Mouse (Mus musculus) kidney, embryonic 16.5 days (tissue): ENCODE measurements around the gene Gabpb2. TPM values are rescaled to one million over a fixed set of nuclear protein-coding genes. Genes with fewer than 3 reads are reported as not detected.

Experiments used
- ATAC-seq: fragments of 200-750 bp; cut with Nextera tagmentation; 2 replicates; pipeline ENCODE4 v1.8.0; 2017; ENCODE audit warnings: moderate TSS enrichment; ENCODE audit not compliant: low FRiP score, low TSS enrichment
- H3K27ac ChIP-seq: fragments of 300-500 bp; sonication (generic); 2 replicates; pipeline ENCODE4 v1.5.1; 2014; ENCODE audit warnings: low read length
- H3K27me3 ChIP-seq: fragments of 300-500 bp; sonication (generic); 2 replicates; pipeline ENCODE4 v1.6.1; 2014; ENCODE audit warnings: low read length, control low read depth, mixed read lengths; ENCODE audit not compliant: insufficient read depth
- H3K36me3 ChIP-seq: fragments of 300-500 bp; sonication (generic); 2 replicates; pipeline ENCODE4 v1.6.1; 2014; ENCODE audit warnings: low read length, control low read depth, mixed read lengths; ENCODE audit not compliant: insufficient read depth
- H3K4me1 ChIP-seq: fragments of 300-500 bp; sonication (generic); 2 replicates; pipeline ENCODE4 v1.6.1; 2014; ENCODE audit warnings: low read length, control low read depth, mixed read lengths; ENCODE audit not compliant: insufficient read depth
- H3K4me2 ChIP-seq: fragments of 300-500 bp; sonication (generic); replicated peaks from 2 replicates; pipeline ENCODE4 v1.6.1; 2014; ENCODE audit warnings: low read depth, low read length
- H3K4me3 ChIP-seq: fragments of 300-500 bp; sonication (generic); 2 replicates; pipeline ENCODE4 v1.5.1; 2014; ENCODE audit warnings: mild to moderate bottlenecking, low read length
- H3K9ac ChIP-seq: fragments of 300-500 bp; sonication (generic); replicated peaks from 2 replicates; pipeline ENCODE4 v1.6.1; 2014; ENCODE audit warnings: low read length
- H3K9me3 ChIP-seq: fragments of 300-500 bp; sonication (generic); 2 replicates; pipeline ENCODE4 v1.6.1; 2016; ENCODE audit warnings: low read length, control low read depth
- WGBS: fragments of 180-500 bp; shearing (Covaris S2); extraction: QIAGEN DNeasy Blood & Tissue Kit; methylation state at CpG from one replicate; pipeline ENCODE4 v1.1.7; 2014; 5-methylcytosine and 5-hydroxymethylcytosine counted together
- polyA plus RNA-seq: library from polyadenylated mRNA; unstranded; fragments of >200 nt; fragmentation: Nextera tagmentation; extraction: Ambion mirVana; gene quantifications from 2 replicates; pipeline ENCODE4 v1.2.1, GENCODE M21; 2015

Gabpb2 gene
- polyA plus RNA-seq, 1 experiment from 2014 or later = 8.8 TPM

DNA sequence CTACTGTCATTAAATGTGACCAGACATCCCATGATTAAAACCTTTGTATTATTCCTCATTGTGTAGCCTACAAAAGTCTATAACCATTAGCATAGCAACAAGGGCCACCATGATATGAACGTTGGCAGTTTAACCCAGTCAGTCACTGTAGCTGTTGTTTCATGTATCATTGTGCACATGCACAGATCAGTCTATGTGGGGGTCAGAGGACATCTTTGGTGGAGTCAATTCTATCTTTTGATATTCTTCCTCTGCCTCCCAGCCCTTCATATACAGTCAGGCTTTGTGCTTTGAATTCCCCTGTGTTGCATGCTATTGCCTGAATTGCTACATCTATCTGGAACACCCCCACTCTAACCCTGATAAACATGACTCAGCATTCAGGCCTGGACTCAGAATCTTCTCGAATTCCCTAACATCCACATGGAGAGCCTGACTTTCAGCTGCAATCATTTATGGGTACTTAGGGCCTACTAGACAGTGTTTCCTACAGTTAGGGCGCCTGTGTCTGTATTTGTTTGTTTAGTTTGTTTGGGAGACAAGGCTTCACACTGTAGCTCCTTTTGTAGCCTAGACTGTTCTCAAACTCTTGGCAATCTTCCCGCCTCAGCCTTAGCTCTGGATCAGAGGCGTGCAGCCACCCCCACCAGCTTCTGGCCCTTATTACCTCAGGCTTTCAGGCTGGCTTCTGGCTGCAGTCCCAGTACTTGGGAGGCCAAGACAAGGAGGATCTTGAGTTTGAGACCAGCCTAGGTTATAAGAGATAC lies 28.9 kb upstream of the Gabpb2 start:
- Histone ChIP-seq H3K9ac (no peak overlapping the region), H3K4me2 (no peak overlapping the region), H3K36me3 (0 out of 2 replicates have a peak, but pooled peaks cover 10% of the 10 kb centered on the region), H3K9me3 (no peaks in the 10 kb centered on the region), H3K27ac (no peak overlapping the region), H3K4me3 (no peak overlapping the region), H3K27me3 (no peaks in the 10 kb centered on the region), H3K4me1 (peaks cover 3% of the 10 kb centered on the region; the same call in 1 of the 2 replicates)
- 83% methylated on average over 5 of the region's 5 CpGs for WGBS
- no peak for ATAC-seq

DNA sequence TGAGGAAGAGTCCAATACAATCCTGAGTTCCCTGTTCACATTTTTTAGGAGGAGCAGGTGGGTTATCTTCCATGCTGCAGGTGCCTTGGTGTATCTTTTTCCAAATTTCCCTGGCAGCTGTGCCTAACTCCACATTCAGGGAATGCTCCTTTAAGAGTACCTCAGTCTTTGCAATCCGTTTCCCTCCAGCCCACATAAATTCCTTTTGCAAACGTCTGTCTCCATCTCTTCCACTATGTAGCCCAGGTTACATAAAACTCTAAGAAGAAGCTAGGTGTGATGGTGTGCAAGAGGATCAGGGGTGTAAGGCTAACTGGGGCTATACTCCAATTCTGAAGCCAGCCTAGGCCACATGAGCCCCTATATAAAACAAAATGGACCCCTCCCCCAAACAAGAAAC lies 25.4 kb upstream of the Gabpb2 start:
- peaks cover 14% of the 10 kb centered on the region for H3K36me3 ChIP-seq
- 64% methylated on average over 2 of the region's 2 CpGs for WGBS
- H3K4me2 ChIP-seq = no peak overlapping the region
- H3K27ac ChIP-seq = no peak overlapping the region
- no peaks in the 10 kb centered on the region for H3K27me3 ChIP-seq
- no peak overlapping the region for H3K9ac ChIP-seq
- ATAC-seq = no peak
- no peaks in the 10 kb centered on the region for H3K9me3 ChIP-seq
- H3K4me3 ChIP-seq = no peak overlapping the region
- H3K4me1 ChIP-seq = no peaks in the 10 kb centered on the region

- peaks cover 19% of the 10 kb centered on the region for H3K36me3 ChIP-seq
- ATAC-seq = no peak
- H3K4me3 ChIP-seq = no peak within 1 kb of the TSS
- no peaks in the 10 kb centered on the region for H3K4me1 ChIP-seq
- H3K27me3 ChIP-seq = no peaks in the 10 kb centered on the region
- H3K9me3 ChIP-seq = no peaks in the 10 kb centered on the region
- WGBS = 81% methylated on average over 7 of the region's 7 CpGs
- peak within 1 kb of the TSS; percentile 24 for H3K4me2 ChIP-seq
- peak within 1 kb of the TSS; percentile 12; the same call in 1 of the 2 replicates for H3K9ac ChIP-seq
- H3K27ac ChIP-seq = no peak within 1 kb of the TSS
Measured at GRCm38 (mm10) chr3:95241498-95241897, 23.8 kb upstream of the Gabpb2 start, which contains the start of gene Gm128. TSS of gene Gm128 (minus strand) at chr3:95241598.

DNA sequence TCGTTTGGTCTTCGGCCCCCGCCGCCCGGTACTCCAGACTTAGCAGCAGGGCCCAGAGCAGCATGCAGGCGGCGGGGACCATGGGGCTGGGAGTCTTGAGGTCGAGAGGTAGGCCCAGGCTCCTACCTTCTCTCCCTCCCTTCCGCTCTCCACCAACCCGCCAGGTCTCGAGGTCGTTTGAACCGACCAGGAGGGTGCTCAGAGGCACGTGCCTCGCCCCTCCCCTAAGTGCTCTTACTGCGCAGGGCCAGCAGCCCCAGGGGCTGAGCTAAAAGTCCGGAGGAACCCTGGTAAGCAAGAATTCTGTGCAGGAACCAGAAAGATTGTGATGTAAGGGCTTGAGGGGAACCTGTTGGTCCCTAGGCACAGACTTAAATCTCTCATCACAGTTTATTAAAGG lies 23.2 kb upstream of the Gabpb2 start:
- peak overlapping the region; percentile 12; the same call in 1 of the 2 replicates for H3K9ac ChIP-seq
- no peak overlapping the region for H3K4me3 ChIP-seq
- peak overlapping the region; percentile 24 for H3K4me2 ChIP-seq
- peak; percentile 50 for ATAC-seq
- H3K27me3 ChIP-seq = no peaks in the 10 kb centered on the region
- no peaks in the 10 kb centered on the region for H3K4me1 ChIP-seq
- no peak overlapping the region for H3K27ac ChIP-seq
- H3K36me3 ChIP-seq = peaks cover 19% of the 10 kb centered on the region
- 27% methylated on average over 17 of the region's 17 CpGs for WGBS
- no peaks in the 10 kb centered on the region for H3K9me3 ChIP-seq

- Histone ChIP-seq H3K4me3 (no peak overlapping the region), H3K36me3 (peaks cover 19% of the 10 kb centered on the region), H3K9me3 (no peaks in the 10 kb centered on the region), H3K27ac (no peak overlapping the region), H3K4me2 (no peak overlapping the region), H3K27me3 (no peaks in the 10 kb centered on the region), H3K9ac (no peak overlapping the region), H3K4me1 (no peaks in the 10 kb centered on the region)
- no peak for ATAC-seq
- 85% methylated on average over 12 of the region's 12 CpGs for WGBS
Measured at GRCm38 (mm10) chr3:95239971-95240370, 22.3 kb upstream of the Gabpb2 start.

DNA sequence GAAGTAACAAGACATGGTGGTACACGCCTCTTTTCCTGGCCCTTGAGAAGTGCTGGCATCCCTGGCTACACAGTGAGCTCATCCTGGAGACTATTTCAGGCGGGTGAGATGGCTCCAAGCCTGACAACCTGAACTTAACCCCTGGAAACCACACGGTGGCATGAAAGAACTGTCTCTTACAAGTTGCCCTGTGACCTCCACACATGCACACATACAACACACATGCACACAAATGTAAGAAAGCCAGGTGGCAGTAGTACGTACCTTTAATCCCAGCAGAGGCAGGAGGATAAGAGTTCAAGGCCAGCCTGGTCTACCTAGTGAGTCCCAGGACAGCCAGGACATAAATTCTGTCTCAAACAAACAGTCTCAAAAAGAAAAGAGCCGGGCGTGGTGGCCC lies 21.3 kb upstream of the Gabpb2 start:
- Histone ChIP-seq H3K9me3 (no peaks in the 10 kb centered on the region), H3K4me3 (no peak overlapping the region), H3K36me3 (peaks cover 26% of the 10 kb centered on the region), H3K27ac (no peak overlapping the region), H3K9ac (no peak overlapping the region), H3K4me2 (no peak overlapping the region), H3K4me1 (no peaks in the 10 kb centered on the region), H3K27me3 (no peaks in the 10 kb centered on the region)
- ATAC-seq = no peak
- 88% methylated on average over 6 of the region's 6 CpGs for WGBS

GRCm38 (mm10) chr3:95237541-95238099 lies 19.9 kb upstream of the Gabpb2 start:
- Histone ChIP-seq H3K27me3 (no peaks in the 10 kb centered on the region), H3K27ac (no peak overlapping the region), H3K9me3 (no peaks in the 10 kb centered on the region), H3K9ac (no peak overlapping the region), H3K4me2 (no peak overlapping the region), H3K36me3 (peaks cover 39% of the 10 kb centered on the region), H3K4me3 (no peak overlapping the region), H3K4me1 (no peaks in the 10 kb centered on the region; the same call in 1 of the 2 replicates)
- WGBS = 87% methylated on average over 8 of the region's 8 CpGs
- ATAC-seq = no peak

DNA sequence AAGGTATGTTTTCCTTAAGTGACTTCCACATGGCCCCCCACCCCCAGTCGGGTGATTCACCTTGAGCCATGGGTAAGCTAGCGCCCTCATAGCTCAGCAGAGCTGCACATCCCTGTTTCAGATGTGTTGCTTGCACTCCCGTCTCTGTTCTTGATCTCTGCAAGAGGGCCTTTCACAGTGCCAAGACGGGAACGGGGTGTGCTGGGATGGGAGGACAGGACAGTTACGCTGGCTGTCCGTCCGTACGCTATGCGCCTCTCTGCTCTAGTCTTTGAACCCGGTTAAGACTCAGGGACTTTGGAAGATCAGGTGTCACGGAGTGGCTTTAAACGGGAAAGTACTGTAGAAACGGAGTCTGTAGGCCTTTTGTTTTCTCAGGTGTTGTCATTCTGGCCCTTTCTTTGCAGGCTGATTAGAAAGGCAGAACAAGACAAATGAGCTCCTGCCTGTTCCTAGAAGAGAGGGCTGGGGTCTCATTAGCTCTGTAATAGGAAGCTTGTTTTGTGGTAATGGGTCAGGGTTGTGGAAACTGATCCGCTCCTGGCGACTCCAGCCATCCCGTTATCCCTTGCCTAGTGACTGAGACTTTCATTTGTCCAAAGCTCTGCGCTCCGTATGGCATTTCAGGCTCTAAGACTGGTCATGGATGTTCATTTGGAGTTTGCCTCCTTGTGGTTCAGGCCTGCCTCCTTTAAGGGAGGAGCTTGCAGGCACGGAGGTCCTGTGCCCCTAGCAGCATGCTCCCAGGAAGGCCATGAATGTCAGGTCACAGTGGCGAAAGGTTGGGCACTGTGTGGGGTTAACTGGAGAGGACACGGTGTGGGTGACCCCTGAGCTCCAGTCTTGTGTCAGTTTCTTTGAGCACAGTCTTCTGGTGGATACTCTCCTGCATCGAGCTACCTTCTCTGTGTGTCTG lies 17.9 kb upstream of the Gabpb2 start:
- Histone ChIP-seq H3K27me3 (no peaks in the 10 kb centered on the region), H3K9ac (no peak overlapping the region), H3K4me2 (no peak overlapping the region), H3K4me1 (peaks cover 16% of the 10 kb centered on the region), H3K27ac (no peak overlapping the region; the same call in 1 of the 2 replicates), H3K4me3 (no peak overlapping the region), H3K36me3 (peaks cover 49% of the 10 kb centered on the region), H3K9me3 (no peaks in the 10 kb centered on the region)
- ATAC-seq = peak; percentile 40
- WGBS = 41% methylated on average over 23 of the region's 23 CpGs

DNA sequence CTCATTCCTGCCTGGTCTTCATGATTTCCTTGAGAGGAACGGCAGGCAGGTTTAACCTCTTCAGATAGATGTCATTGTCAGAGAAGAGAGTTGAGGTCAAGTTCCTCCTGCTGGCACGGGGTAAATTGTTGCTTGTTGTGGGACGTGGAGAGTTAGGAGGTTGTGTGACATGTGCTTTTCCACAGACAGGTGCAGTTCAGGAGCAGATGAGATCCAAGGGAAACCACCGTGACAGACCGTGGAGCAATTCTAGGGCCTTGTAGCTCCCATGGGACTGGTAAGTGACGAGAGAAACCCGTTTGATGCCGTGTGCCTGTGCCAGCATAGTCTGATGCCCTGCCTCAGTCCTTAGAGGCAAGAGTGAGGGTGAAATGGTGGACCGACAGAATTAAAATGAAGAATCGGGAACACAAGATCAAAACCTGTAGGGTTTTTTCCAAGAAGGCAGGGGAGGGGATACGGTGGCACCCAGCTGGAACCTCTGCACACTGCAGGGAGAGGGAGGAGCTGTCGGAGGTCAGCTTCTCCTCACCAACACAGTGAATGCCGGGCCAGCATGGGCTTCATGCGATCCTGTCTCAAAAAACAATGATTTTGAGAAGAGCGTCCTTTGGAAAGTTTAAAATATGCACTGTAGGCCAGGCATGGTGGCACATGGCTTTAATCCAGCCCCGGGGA lies 15.7 kb upstream of the Gabpb2 start:
- Histone ChIP-seq H3K9me3 (no peaks in the 10 kb centered on the region), H3K9ac (no peak overlapping the region), H3K36me3 (peaks cover 49% of the 10 kb centered on the region), H3K4me1 (peaks cover 26% of the 10 kb centered on the region), H3K27ac (peak overlapping the region; percentile 76), H3K4me3 (no peak overlapping the region), H3K4me2 (no peak overlapping the region), H3K27me3 (no peaks in the 10 kb centered on the region)
- no peak for ATAC-seq
- WGBS = 74% methylated on average over 16 of the region's 16 CpGs
